Comparison of ENCODE assay signal across 12 mouse cellular contexts in genomic region chr13:44030590-44030989, GRCm38 (mm10).
DNase-seq lines count a peak whose midpoint lies in the region; ATAC-seq and TF ChIP-seq lines count a peak whose summit lies in the region.
"Had no signal": no experiment of that assay in that cellular context is flagged by ENCODE, and none has a peak within 500 bp of the region (broad histone marks: within the 10 kb centered on the region; RNA-seq: fewer than 3 reads in every experiment).

No protein-coding gene starts in this region.

- no peak overlapping the region for H3K9ac ChIP-seq in kidney, embryonic 14.5 days (ENCODE audit: low read depth, low read length)

- peak; percentile 30 to 31 for DNase-seq in cerebellum, adult 18-20 months
- DNase-seq in cerebellum, adult 8-10 months = no peak
- DNase-seq in kidney, adult 2 months = peak; percentile 29
- DNase-seq in frontal cortex, postnatal 36 days (ENCODE audit: low spot score in 2 of 2) = peak; percentile 17 to 30
- DNase-seq in adrenal gland, postnatal 14 days = no peak
- DNase-seq: kidney, postnatal 14 days; lung, postnatal 36 days; right cerebral cortex, postnatal 25 days had no signal

- no peak for TF ChIP-seq CTCF in kidney, adult 2 months (conservative IDR thresholded peaks at IDR 0.05; ENCODE audit: insufficient read depth, insufficient read length, low read depth, low read length)

- 0 out of 2 replicates have a peak, but pooled peaks cover 3% of the 10 kb centered on the region for H3K4me1 ChIP-seq in kidney, adult 2 months (ENCODE audit: control insufficient read depth, insufficient read depth, low read length)
- peaks cover 7% of the 10 kb centered on the region for H3K4me1 ChIP-seq in kidney, embryonic 14.5 days (ENCODE audit: control insufficient read depth, insufficient read depth, low read length)

- H3K27me3 ChIP-seq in kidney, adult 2 months (replicated peaks; ENCODE audit: control insufficient read depth, insufficient read depth, low read length) = no peaks in the 10 kb centered on the region
- H3K27me3 ChIP-seq in kidney, embryonic 14.5 days (ENCODE audit: control insufficient read depth, insufficient read depth, low read length) = no peaks in the 10 kb centered on the region
- no peaks in the 10 kb centered on the region for H3K27me3 ChIP-seq in myocyte (ENCODE audit: control insufficient read depth, insufficient read depth, insufficient read length)

- ATAC-seq in kidney, embryonic 14.5 days (ENCODE audit: low FRiP score, low TSS enrichment) = no peak
- no peak for ATAC-seq in CD4-positive, CD25-positive, alpha-beta regulatory T cell, adult 4 months

- no peak overlapping the region for H3K27ac ChIP-seq in kidney, adult 2 months (ENCODE audit: insufficient read depth, low read depth, low read length)
- H3K27ac ChIP-seq in kidney, embryonic 14.5 days (ENCODE audit: low read depth, low read length) = no peak overlapping the region
- H3K27ac ChIP-seq: hindbrain, embryonic 10.5 days had no signal

- WGBS in kidney, adult 2 months = 46% methylated on average over 5 of the region's 5 CpGs
- WGBS in kidney, embryonic 14.5 days = 84% methylated on average over 5 of the region's 5 CpGs

- no peak overlapping the region for H3K4me2 ChIP-seq in kidney, embryonic 14.5 days (replicated peaks; ENCODE audit: low read depth, low read length)
- peak overlapping the region; percentile 12 for H3K4me2 ChIP-seq in myocyte (ENCODE audit: low read depth)

- no peak for TF ChIP-seq POLR2A in kidney, adult 2 months (IDR thresholded peaks at IDR 0.05; ENCODE audit: low read depth, low read length)
- TF ChIP-seq POLR2A in myocyte (IDR thresholded peaks at IDR 0.05; ENCODE audit: insufficient read length, low read depth) = no peak

- no peaks in the 10 kb centered on the region for H3K36me3 ChIP-seq in kidney, adult 2 months (ENCODE audit: control insufficient read depth, insufficient read depth, low read length)
- H3K36me3 ChIP-seq in kidney, embryonic 14.5 days (ENCODE audit: control insufficient read depth, insufficient read depth, low read length) = no peaks in the 10 kb centered on the region
- no peaks in the 10 kb centered on the region for H3K36me3 ChIP-seq in myocyte (ENCODE audit: control insufficient read depth, insufficient read depth)
- H3K36me3 ChIP-seq: hindbrain, embryonic 10.5 days had no signal

- no peak overlapping the region for H3K4me3 ChIP-seq in kidney, adult 2 months (ENCODE audit: insufficient read depth, low read depth, low read length)
- H3K4me3 ChIP-seq in kidney, embryonic 14.5 days (ENCODE audit: low read length) = no peak overlapping the region
- H3K4me3 ChIP-seq in myocyte = no peak overlapping the region
- H3K4me3 ChIP-seq: hindbrain, embryonic 10.5 days had no signal

- H3ac ChIP-seq in myocyte (ENCODE audit: control insufficient read depth, insufficient read length) = no peak overlapping the region

- H3K79me2 ChIP-seq in myocyte (ENCODE audit: control insufficient read depth, insufficient read depth) = no peaks in the 10 kb centered on the region

- no peaks in the 10 kb centered on the region for H3K9me3 ChIP-seq in kidney, embryonic 14.5 days (ENCODE audit: control insufficient read depth, low read length)
- H3K9me3 ChIP-seq: hindbrain, embryonic 10.5 days had no signal

TF ChIP-seq in myocyte, 11 proteins besides CTCF, POLR2A, EP300 and RAD21:
- no peak for TF ChIP-seq POLR2AphosphoS2 (IDR thresholded peaks at IDR 0.05; ENCODE audit: insufficient read length, low read depth)
- TF ChIP-seq SRF (IDR thresholded peaks at IDR 0.05; ENCODE audit: control insufficient read depth, insufficient read length, low read depth) = no peak
- no peak for TF ChIP-seq TCF3 (IDR thresholded peaks at IDR 0.05; ENCODE audit: insufficient read length, low read depth)
- no peak for TF ChIP-seq CEBPB (IDR thresholded peaks at IDR 0.05; ENCODE audit: insufficient read depth, poor library complexity, severe bottlenecking)
- peak in 1 of 3 experiments; percentile 49 for TF ChIP-seq MYOD1 (IDR thresholded peaks at IDR 0.05; ENCODE audit: control insufficient read depth in 1 of 3, insufficient read length in 2 of 3, low read depth in 2 of 3)
- no peak for TF ChIP-seq TCF12 (IDR thresholded peaks at IDR 0.05; ENCODE audit: insufficient read depth, poor library complexity, severe bottlenecking)
- peak; percentile 28 for TF ChIP-seq USF1 (IDR thresholded peaks at IDR 0.05; ENCODE audit: low read depth)
- TF ChIP-seq REST (IDR thresholded peaks at IDR 0.05; ENCODE audit: insufficient read depth, insufficient read length) = no peak
- TF ChIP-seq MYOG (IDR thresholded peaks at IDR 0.05; ENCODE audit: control insufficient read depth in 1 of 3, insufficient read depth in 1 of 3, insufficient read length in 2 of 3, low read depth in 2 of 3) = peak in 2 of 3 experiments; percentile 44 to 52
- no peak for TF ChIP-seq E2F4 (IDR thresholded peaks at IDR 0.05; ENCODE audit: insufficient read depth)
- no peak for TF ChIP-seq MAX (IDR thresholded peaks at IDR 0.05; ENCODE audit: low read depth)

Comparison
In these comparisons a context has a peak if more than half of its experiments do, and no peak if none do; other contexts are left out.
1. DNase-seq: peak in cerebellum, adult 18-20 months (2 of 2), kidney, adult 2 months (single experiment) and frontal cortex, postnatal 36 days (2 of 2); none in cerebellum, adult 8-10 months (single experiment) and adrenal gland, postnatal 14 days (single experiment).